Mouse (Mus musculus) intestine, embryonic 14.5 days (tissue): ENCODE results near the gene F830045P16Rik. TPM values are rescaled to one million over a fixed set of nuclear protein-coding genes. Genes with fewer than 3 reads are reported as not detected.
"Not testable (repeated sequence)": the region's sequence is repeated elsewhere in the genome, so short reads cannot be mapped to it uniquely, and the experiment has no call there.

ENCODE experiments used
- ATAC-seq: fragments of 200-750 bp; cut with Nextera tagmentation; replicated peaks from 2 replicates; pipeline ENCODE4 v1.8.0; 2017; ENCODE audit warnings: low read depth, moderate number of reproducible peaks, moderate TSS enrichment, moderate library complexity; ENCODE audit not compliant: low FRiP score, low TSS enrichment
- DNase-seq: peaks from one replicate; pipeline ENCODE4 v3.0.0-alpha.2; 2018; ENCODE audit warnings: low spot score
- H3K27ac ChIP-seq: fragments of 300-500 bp; sonication (generic); 2 replicates; pipeline ENCODE4 v1.5.1; 2014; ENCODE audit warnings: low read depth, mild to moderate bottlenecking, control low read depth
- H3K27me3 ChIP-seq: fragments of 300-500 bp; sonication (generic); replicated peaks from 2 replicates; pipeline ENCODE4 v1.6.1; 2014; ENCODE audit warnings: low read length, control low read depth; ENCODE audit not compliant: control insufficient read depth, insufficient read depth
- H3K36me3 ChIP-seq: fragments of 300-500 bp; sonication (generic); 2 replicates; pipeline ENCODE4 v1.6.1; 2014; ENCODE audit warnings: low read length, control low read depth; ENCODE audit not compliant: control insufficient read depth, insufficient read depth
- H3K4me1 ChIP-seq: fragments of 300-500 bp; sonication (generic); replicated peaks from 2 replicates; pipeline ENCODE4 v1.6.1; 2014; ENCODE audit warnings: low read length, control low read depth, mixed read lengths; ENCODE audit not compliant: control insufficient read depth, insufficient read depth
- H3K4me2 ChIP-seq: fragments of 300-500 bp; sonication (generic); 2 replicates; pipeline ENCODE4 v1.6.1; 2014; ENCODE audit warnings: low read length
- H3K4me3 ChIP-seq: fragments of 300-500 bp; sonication (generic); 2 replicates; pipeline ENCODE4 v1.5.1; 2014; ENCODE audit warnings: low read depth, low read length, control low read depth, mixed read lengths
- H3K9ac ChIP-seq: fragments of 300-500 bp; sonication (generic); 2 replicates; pipeline ENCODE4 v1.6.1; 2014; ENCODE audit warnings: mild to moderate bottlenecking, low read length
- H3K9me3 ChIP-seq: fragments of 300-500 bp; sonication (generic); 2 replicates; pipeline ENCODE4 v1.6.1; 2016; ENCODE audit warnings: low read length, control low read depth; ENCODE audit not compliant: control insufficient read depth
- WGBS: fragments of 180-500 bp; shearing (Covaris S2); extraction: QIAGEN DNeasy Blood & Tissue Kit; methylation state at CpG from one replicate; pipeline ENCODE4 v1.1.7; 2014; 5-methylcytosine and 5-hydroxymethylcytosine counted together
- polyA plus RNA-seq: library from polyadenylated mRNA; unstranded; fragments of >200 nt; fragmentation: Nextera tagmentation; extraction: Ambion mirVana; gene quantifications from 2 replicates; pipeline ENCODE4 v1.2.1, GENCODE M21; 2014

The F830045P16Rik gene
- polyA plus RNA-seq, 1 experiment from 2014 or later, result not detected

GRCm38 (mm10) chr2:129489496-129490285 is 46.7 kb downstream of the F830045P16Rik start:
- DNase-seq, result no peak
- Histone ChIP-seq H3K4me2 (no peak overlapping the region), H3K9ac (no peak overlapping the region), H3K9me3 (no peaks in the 10 kb centered on the region), H3K36me3 (no peaks in the 10 kb centered on the region), H3K27ac (no peak overlapping the region), H3K4me1 (no peaks in the 10 kb centered on the region), H3K4me3 (no peak overlapping the region), H3K27me3 (no peaks in the 10 kb centered on the region)
- WGBS, result 68% methylated on average over 3 of the region's 3 CpGs
- ATAC-seq, result no peak

GRCm38 (mm10) chr2:129483150-129483549 is 53.3 kb downstream of the F830045P16Rik start:
- WGBS, result 94% methylated on average over 3 of the region's 3 CpGs
- H3K4me1 ChIP-seq, result no peaks in the 10 kb centered on the region
- DNase-seq, result no peak
- no peak overlapping the region for H3K4me3 ChIP-seq
- H3K36me3 ChIP-seq, result no peaks in the 10 kb centered on the region
- H3K9me3 ChIP-seq, result no peaks in the 10 kb centered on the region
- no peak overlapping the region for H3K27ac ChIP-seq
- no peak overlapping the region for H3K4me2 ChIP-seq
- H3K9ac ChIP-seq, result no peak overlapping the region
- no peak for ATAC-seq
- H3K27me3 ChIP-seq, result no peaks in the 10 kb centered on the region

DNA sequence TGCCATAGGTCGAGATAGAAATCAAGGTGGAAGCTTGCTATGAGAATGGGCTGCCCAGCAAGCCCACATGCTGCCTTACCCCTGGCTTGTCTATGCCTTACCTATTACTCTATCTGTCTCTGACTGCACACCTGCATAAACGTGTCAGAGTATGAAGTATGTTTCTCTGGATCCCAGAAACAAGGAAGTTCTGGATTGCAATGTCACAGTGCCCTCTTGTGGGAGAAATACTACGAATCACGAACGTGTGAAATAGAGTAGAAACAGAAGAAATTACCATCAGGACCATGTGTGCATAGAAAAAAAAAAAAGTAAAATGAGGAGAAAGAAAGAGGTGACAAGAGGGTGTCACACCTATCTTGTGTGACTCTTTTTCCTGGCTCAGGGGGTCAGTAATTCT is 64.5 kb downstream of the F830045P16Rik start:
- ATAC-seq (no peak), DNase-seq (no peak)
- H3K4me2 ChIP-seq, result no peak overlapping the region
- H3K27ac ChIP-seq, result no peak overlapping the region
- no peak overlapping the region for H3K4me3 ChIP-seq
- no peaks in the 10 kb centered on the region for H3K36me3 ChIP-seq
- H3K9me3 ChIP-seq, result no peaks in the 10 kb centered on the region
- H3K4me1 ChIP-seq, result no peaks in the 10 kb centered on the region
- no peak overlapping the region for H3K9ac ChIP-seq
- 22% methylated on average over 5 of the region's 5 CpGs for WGBS
- H3K27me3 ChIP-seq, result no peaks in the 10 kb centered on the region

- Histone ChIP-seq H3K4me1 (no peaks in the 10 kb centered on the region), H3K9me3 (no peaks in the 10 kb centered on the region), H3K4me2 (no peak overlapping the region), H3K36me3 (no peaks in the 10 kb centered on the region), H3K27me3 (no peaks in the 10 kb centered on the region), H3K4me3 (no peak overlapping the region), H3K9ac (no peak overlapping the region), H3K27ac (no peak overlapping the region)
- WGBS, result 75% methylated on average over 2 of the region's 2 CpGs
- no peak for ATAC-seq
- no peak for DNase-seq
Measured at GRCm38 (mm10) chr2:129470839-129471238, 65.6 kb downstream of the F830045P16Rik start.

GRCm38 (mm10) chr2:129438772-129439171 is 97.6 kb downstream of the F830045P16Rik start:
- not testable (repeated sequence) for H3K27ac ChIP-seq, H3K4me3 ChIP-seq, H3K9ac ChIP-seq, ATAC-seq, H3K9me3 ChIP-seq, H3K4me2 ChIP-seq, H3K27me3 ChIP-seq, H3K36me3 ChIP-seq, H3K4me1 ChIP-seq, DNase-seq
- WGBS, result 81% methylated on average over 1 of the region's 1 CpGs

DNA sequence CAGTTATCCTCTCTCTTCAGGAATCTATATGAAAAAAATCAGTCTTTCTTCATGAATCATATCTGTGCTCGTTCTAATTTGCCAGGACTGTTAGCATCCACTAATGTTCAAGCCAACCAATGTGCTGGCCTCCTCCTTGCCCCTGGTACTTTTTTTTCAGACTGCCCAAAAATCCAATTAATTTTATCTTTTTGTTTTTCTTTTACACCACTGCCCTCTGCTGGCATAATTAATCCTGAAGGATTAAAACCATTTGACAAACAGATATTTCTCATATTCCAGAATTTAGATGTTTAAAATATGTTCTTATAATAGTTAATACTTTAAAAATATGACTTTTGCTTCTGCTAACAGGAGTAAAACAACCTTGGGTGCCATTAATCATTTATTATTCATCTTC is 101.2 kb downstream of the F830045P16Rik start:
- Histone ChIP-seq H3K4me2 (no peak overlapping the region), H3K4me1 (no peaks in the 10 kb centered on the region), H3K9me3 (no peaks in the 10 kb centered on the region), H3K36me3 (no peaks in the 10 kb centered on the region), H3K27ac (no peak overlapping the region), H3K27me3 (no peaks in the 10 kb centered on the region), H3K4me3 (no peak overlapping the region), H3K9ac (no peak overlapping the region)
- ATAC-seq (no peak), DNase-seq (no peak)
- WGBS, result 68% methylated on average over 1 of the region's 1 CpGs

GRCm38 (mm10) chr2:129423741-129424140 is 112.7 kb downstream of the F830045P16Rik start:
- no peak for DNase-seq
- Histone ChIP-seq H3K27ac (no peak overlapping the region), H3K4me3 (no peak overlapping the region), H3K4me1 (no peaks in the 10 kb centered on the region), H3K27me3 (no peaks in the 10 kb centered on the region), H3K9me3 (no peaks in the 10 kb centered on the region), H3K9ac (no peak overlapping the region), H3K4me2 (no peak overlapping the region), H3K36me3 (no peaks in the 10 kb centered on the region)
- WGBS, result 65% methylated on average over 3 of the region's 3 CpGs
- ATAC-seq, result no peak

GRCm38 (mm10) chr2:129420897-129421561 is 115.4 kb downstream of the F830045P16Rik start:
- no peak overlapping the region for H3K4me2 ChIP-seq
- DNase-seq (no peak), ATAC-seq (no peak)
- no peaks in the 10 kb centered on the region for H3K36me3 ChIP-seq
- no peaks in the 10 kb centered on the region for H3K4me1 ChIP-seq
- WGBS, result 85% methylated on average over 10 of the region's 10 CpGs
- H3K9ac ChIP-seq, result no peak overlapping the region
- H3K9me3 ChIP-seq, result no peaks in the 10 kb centered on the region
- no peak overlapping the region for H3K27ac ChIP-seq
- H3K4me3 ChIP-seq, result no peak overlapping the region
- H3K27me3 ChIP-seq, result no peaks in the 10 kb centered on the region
